Mouse (Mus musculus) neural tube, embryonic 11.5 days (tissue): ENCODE measurements at regions not wholly inside any gene's neighbourhood (a gene's known extent, or its start where the extent isn't known, plus 50 kb on each side); places are given as distances from the start of the nearest gene placed in this dataset.

ENCODE experiments used
- ATAC-seq: fragments of 200-750 bp; cut with Nextera tagmentation; 2 replicates; pipeline ENCODE4 v1.8.0; 2017; ENCODE audit warnings: moderate number of reproducible peaks, mild to moderate bottlenecking, moderate TSS enrichment, moderate library complexity; ENCODE audit not compliant: insufficient read depth, low FRiP score, low TSS enrichment
- DNase-seq: peaks from one replicate; pipeline ENCODE4 v3.0.0-alpha.2; 2015; ENCODE audit warnings: low spot score
- H3K27ac ChIP-seq: fragments of 300-500 bp; sonication (generic); 2 replicates; pipeline ENCODE4 v1.5.1; 2014; ENCODE audit warnings: low read depth, mild to moderate bottlenecking, low read length
- H3K27me3 ChIP-seq: fragments of 300-500 bp; sonication (generic); 2 replicates; pipeline ENCODE4 v1.6.1; 2014; ENCODE audit warnings: mild to moderate bottlenecking, low read length, mixed read lengths; ENCODE audit not compliant: control insufficient read depth, insufficient read depth
- H3K36me3 ChIP-seq: fragments of 300-500 bp; sonication (generic); 2 replicates; pipeline ENCODE4 v1.6.1; 2014; ENCODE audit warnings: mild to moderate bottlenecking, low read length, moderate library complexity, mixed read lengths; ENCODE audit not compliant: control insufficient read depth, insufficient read depth
- H3K4me1 ChIP-seq: fragments of 300-500 bp; sonication (generic); 2 replicates; pipeline ENCODE4 v1.6.1; 2014; ENCODE audit warnings: low read length, mixed read lengths; ENCODE audit not compliant: control insufficient read depth, insufficient read depth
- H3K4me2 ChIP-seq: fragments of 300-500 bp; sonication (generic); 2 replicates; pipeline ENCODE4 v1.6.1; 2014; ENCODE audit warnings: low read depth, mild to moderate bottlenecking, moderate library complexity
- H3K4me3 ChIP-seq: fragments of 300-500 bp; sonication (generic); 2 replicates; pipeline ENCODE4 v1.5.1; 2014; ENCODE audit warnings: low read depth, low read length
- H3K9ac ChIP-seq: fragments of 300-500 bp; sonication (generic); 2 replicates; pipeline ENCODE4 v1.6.1; 2014; ENCODE audit warnings: mild to moderate bottlenecking, low read length
- H3K9me3 ChIP-seq: fragments of 300-500 bp; sonication (generic); 2 replicates; pipeline ENCODE4 v1.6.1; 2016; ENCODE audit warnings: low read length; ENCODE audit not compliant: control insufficient read depth
- WGBS: fragments of 180-500 bp; shearing (Covaris S2); extraction: QIAGEN DNeasy Blood & Tissue Kit; methylation state at CpG from one replicate; pipeline ENCODE4 v1.1.7; 2014; 5-methylcytosine and 5-hydroxymethylcytosine counted together

- Histone ChIP-seq H3K27ac (no peak overlapping the region), H3K4me3 (no peak overlapping the region), H3K4me1 (no peaks in the 10 kb centered on the region), H3K9ac (no peak overlapping the region), H3K9me3 (no peaks in the 10 kb centered on the region), H3K27me3 (no peaks in the 10 kb centered on the region), H3K4me2 (no peak overlapping the region), H3K36me3 (no peaks in the 10 kb centered on the region)
- ATAC-seq (no peak), DNase-seq (no peak)
- 84% methylated on average over 2 of the region's 2 CpGs for WGBS
Measured at GRCm38 (mm10) chr3:141051685-141052084, 160.5 kb downstream of the Pdha2 start.

DNA sequence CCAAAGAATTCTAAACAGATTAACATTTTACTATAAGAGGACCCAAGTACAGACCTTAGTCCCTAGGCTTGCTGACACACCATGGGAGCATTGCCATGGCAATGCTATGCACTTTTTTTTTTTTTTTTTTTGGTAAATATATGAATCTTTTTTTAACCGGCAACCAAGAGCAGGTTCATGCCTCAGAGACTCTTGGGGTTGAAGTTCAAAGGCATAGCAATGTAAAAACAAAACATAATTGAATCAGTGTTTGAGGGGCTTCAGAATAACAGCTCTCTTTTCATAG lies 197.9 kb downstream of the Pdha2 start:
- Histone ChIP-seq H3K27me3 (no peaks in the 10 kb centered on the region), H3K36me3 (no peaks in the 10 kb centered on the region), H3K9me3 (no peaks in the 10 kb centered on the region), H3K27ac (no peak overlapping the region), H3K4me3 (no peak overlapping the region), H3K4me2 (no peak overlapping the region), H3K9ac (no peak overlapping the region), H3K4me1 (no peaks in the 10 kb centered on the region)
- no peak for DNase-seq
- 94% methylated on average over 1 of the region's 1 CpGs for WGBS
- no peak for ATAC-seq

- WGBS, result 77% methylated on average over 8 of the region's 8 CpGs
- no peak for ATAC-seq
Measured at GRCm38 (mm10) chr3:141013521-141014261, 198.5 kb downstream of the Pdha2 start.

DNA sequence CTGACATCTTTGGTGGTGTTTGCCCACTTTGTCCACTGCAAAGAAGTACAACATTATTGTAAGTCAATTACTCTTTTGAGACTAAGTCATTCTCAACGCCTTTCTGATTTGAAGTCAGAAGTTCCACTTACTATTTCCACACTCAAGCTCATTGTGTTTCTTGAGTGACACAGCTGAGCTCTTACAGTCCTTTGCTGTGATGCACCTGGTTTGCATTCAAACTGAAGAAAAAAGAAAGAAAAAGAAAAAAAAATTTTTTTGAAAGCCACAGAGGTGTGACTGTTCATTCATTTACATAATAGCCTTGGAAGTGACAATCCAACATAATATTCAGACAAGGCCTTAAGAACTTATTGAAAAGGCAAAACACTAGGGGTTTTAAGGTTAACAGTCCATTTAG lies 199.2 kb downstream of the Pdha2 start:
- H3K4me1 ChIP-seq, result no peaks in the 10 kb centered on the region
- no peaks in the 10 kb centered on the region for H3K36me3 ChIP-seq
- H3K27ac ChIP-seq, result no peak overlapping the region
- no peak overlapping the region for H3K4me3 ChIP-seq
- 89% methylated on average over 1 of the region's 1 CpGs for WGBS
- ATAC-seq (no peak), DNase-seq (no peak)
- no peak overlapping the region for H3K9ac ChIP-seq
- H3K9me3 ChIP-seq, result no peaks in the 10 kb centered on the region
- no peaks in the 10 kb centered on the region for H3K27me3 ChIP-seq
- H3K4me2 ChIP-seq, result no peak overlapping the region

More at GRCm38 (mm10) chr3:141013521-141014261, 198.5 kb downstream of the Pdha2 start:
- Histone ChIP-seq H3K27ac (no peak overlapping the region), H3K4me2 (no peak overlapping the region), H3K4me1 (no peaks in the 10 kb centered on the region), H3K4me3 (no peak overlapping the region), H3K9ac (no peak overlapping the region), H3K9me3 (no peaks in the 10 kb centered on the region), H3K27me3 (no peaks in the 10 kb centered on the region), H3K36me3 (no peaks in the 10 kb centered on the region)
- DNase-seq, result no peak

DNA sequence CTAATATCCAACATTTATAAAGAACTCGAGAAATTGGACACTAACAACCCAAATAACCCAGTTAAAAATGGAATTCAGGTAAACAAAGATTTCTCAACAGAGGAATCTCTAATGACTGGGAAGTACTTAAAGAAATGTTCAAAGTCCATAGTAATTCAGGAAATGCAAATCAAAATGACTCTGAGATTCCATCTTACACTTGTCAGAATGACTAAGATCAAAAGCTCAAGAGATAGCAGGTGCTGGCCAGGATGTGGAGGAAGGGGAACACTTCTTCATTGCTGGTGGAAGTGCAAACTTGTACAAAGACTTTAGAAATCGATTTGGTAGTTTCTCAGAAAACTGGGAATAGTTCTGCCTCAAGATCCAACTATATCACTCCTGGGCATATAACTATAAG lies 203.4 kb downstream of the Pdha2 start:
- Histone ChIP-seq H3K4me1 (no peaks in the 10 kb centered on the region), H3K4me2 (no peak overlapping the region), H3K27ac (no peak overlapping the region), H3K9ac (no peak overlapping the region), H3K36me3 (no peaks in the 10 kb centered on the region), H3K27me3 (no peaks in the 10 kb centered on the region), H3K9me3 (no peaks in the 10 kb centered on the region), H3K4me3 (no peak overlapping the region)
- DNase-seq (no peak), ATAC-seq (no peak)
- WGBS, result 84% methylated on average over 2 of the region's 2 CpGs

- DNase-seq (no peak), ATAC-seq (no peak)
- no peak overlapping the region for H3K4me3 ChIP-seq
- H3K27me3 ChIP-seq, result no peaks in the 10 kb centered on the region
- no peaks in the 10 kb centered on the region for H3K36me3 ChIP-seq
- no peak overlapping the region for H3K27ac ChIP-seq
- H3K4me1 ChIP-seq, result no peaks in the 10 kb centered on the region
- WGBS, result 81% methylated on average over 3 of the region's 3 CpGs
- H3K4me2 ChIP-seq, result no peak overlapping the region
- no peak overlapping the region for H3K9ac ChIP-seq
- H3K9me3 ChIP-seq, result no peaks in the 10 kb centered on the region
Measured at GRCm38 (mm10) chr3:141005885-141006284, 206.3 kb downstream of the Pdha2 start.

GRCm38 (mm10) chr3:141003561-141003960 lies 208.6 kb downstream of the Pdha2 start:
- Histone ChIP-seq H3K9ac (no peak overlapping the region), H3K4me3 (no peak overlapping the region), H3K27me3 (no peaks in the 10 kb centered on the region), H3K27ac (no peak overlapping the region), H3K4me2 (no peak overlapping the region), H3K9me3 (no peaks in the 10 kb centered on the region), H3K36me3 (no peaks in the 10 kb centered on the region), H3K4me1 (no peaks in the 10 kb centered on the region)
- no peak for DNase-seq
- ATAC-seq, result no peak
- 80% methylated on average over 2 of the region's 2 CpGs for WGBS

- H3K4me3 ChIP-seq, result no peak overlapping the region
- H3K9me3 ChIP-seq, result no peaks in the 10 kb centered on the region
- H3K27ac ChIP-seq, result no peak overlapping the region
- WGBS, result 84% methylated on average over 5 of the region's 5 CpGs
- no peak overlapping the region for H3K4me2 ChIP-seq
- DNase-seq, result no peak
- no peaks in the 10 kb centered on the region for H3K36me3 ChIP-seq
- no peak overlapping the region for H3K9ac ChIP-seq
- ATAC-seq, result no peak
- no peaks in the 10 kb centered on the region for H3K4me1 ChIP-seq
- no peaks in the 10 kb centered on the region for H3K27me3 ChIP-seq
Measured at GRCm38 (mm10) chr3:140988247-140988646, 223.9 kb downstream of the Pdha2 start.

GRCm38 (mm10) chr3:140973519-140973918 lies 238.6 kb downstream of the Pdha2 start:
- DNase-seq (no peak), ATAC-seq (no peak)
- no peak overlapping the region for H3K27ac ChIP-seq
- 81% methylated on average over 6 of the region's 6 CpGs for WGBS
- H3K4me2 ChIP-seq, result no peak overlapping the region
- H3K4me3 ChIP-seq, result no peak overlapping the region
- no peaks in the 10 kb centered on the region for H3K27me3 ChIP-seq
- no peaks in the 10 kb centered on the region for H3K4me1 ChIP-seq
- no peak overlapping the region for H3K9ac ChIP-seq
- no peaks in the 10 kb centered on the region for H3K9me3 ChIP-seq
- no peaks in the 10 kb centered on the region for H3K36me3 ChIP-seq
